Mouse (Mus musculus) monocyte, adult 2 months (primary cell): Measurements from ENCODE around the gene Repin1.

Experiments used
- DNase-seq, 2 experiments: peaks; one replicate each; pipeline ENCODE4 v3.0.0; 2022; ENCODE audit warnings: low spot score in 2 of 2, low read depth in 1 of 2

Gene Repin1

GRCm38 (mm10) chr6:48593158-48594042, at the start of gene Repin1, which contains the start of gene Gm44965:
TSS of gene Repin1 (plus strand) at chr6:48593883.
TSS of gene Gm44965 (plus strand) at chr6:48593941.
- peak; percentile 31 to 63 for DNase-seq

GRCm38 (mm10) chr6:48545251-48545650, 48.4 kb upstream of the Repin1 start:
- DNase-seq = no peak

GRCm38 (mm10) chr6:48546271-48546670, 47.4 kb upstream of the Repin1 start:
- no peak for DNase-seq

DNA sequence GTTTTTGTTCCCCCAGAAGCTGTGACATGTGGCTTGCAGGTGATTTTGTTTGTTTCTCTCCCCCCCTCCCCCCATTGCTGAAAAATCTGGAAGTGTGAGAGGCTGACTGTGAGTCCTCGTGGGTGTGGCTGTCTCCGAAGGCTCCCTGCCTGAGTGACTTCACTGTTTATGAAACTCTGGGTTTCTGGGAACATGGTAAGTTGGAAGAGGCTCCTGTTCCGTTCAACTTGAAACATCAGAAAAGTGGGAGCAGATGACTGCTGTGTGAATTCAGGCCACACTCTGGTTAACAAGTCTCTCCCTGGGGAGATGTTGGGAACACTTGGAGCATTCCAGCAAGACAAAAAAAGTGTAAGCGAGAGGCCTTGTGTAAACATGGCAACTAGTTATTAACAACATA, 46.8 kb upstream of the Repin1 start:
- no peak for DNase-seq

- DNase-seq = no peak
Observed at GRCm38 (mm10) chr6:48548314-48548713, 45.4 kb upstream of the Repin1 start.

DNA sequence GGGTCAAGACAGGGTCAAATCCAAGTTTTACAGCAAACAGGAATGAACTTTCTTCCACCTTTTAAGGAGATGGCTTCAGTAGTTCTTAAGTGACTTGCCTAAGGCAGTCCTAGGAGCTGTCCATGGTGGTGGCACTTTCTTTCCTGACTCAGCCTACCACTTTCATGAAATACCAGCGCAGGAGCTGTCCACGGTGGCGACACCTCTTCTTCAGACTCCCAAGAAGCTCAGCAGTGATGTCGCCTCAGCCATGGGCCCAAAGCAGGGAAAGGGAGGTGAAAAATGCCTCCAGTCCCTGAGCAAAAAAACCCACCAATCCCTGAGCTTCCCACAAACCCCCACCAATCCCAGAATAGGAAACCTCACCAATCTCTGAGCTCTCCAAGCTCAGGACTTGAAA, 40.8 kb upstream of the Repin1 start:
- DNase-seq = no peak

GRCm38 (mm10) chr6:48553819-48554218, 39.9 kb upstream of the Repin1 start:
- DNase-seq = no peak

- DNase-seq = peak; percentile 89 to 94
Observed at GRCm38 (mm10) chr6:48554280-48555103, 39.2 kb upstream of the Repin1 start, which contains the start of gene Lrrc61. TSS of gene Lrrc61 (plus strand) at chr6:48554796.

DNA sequence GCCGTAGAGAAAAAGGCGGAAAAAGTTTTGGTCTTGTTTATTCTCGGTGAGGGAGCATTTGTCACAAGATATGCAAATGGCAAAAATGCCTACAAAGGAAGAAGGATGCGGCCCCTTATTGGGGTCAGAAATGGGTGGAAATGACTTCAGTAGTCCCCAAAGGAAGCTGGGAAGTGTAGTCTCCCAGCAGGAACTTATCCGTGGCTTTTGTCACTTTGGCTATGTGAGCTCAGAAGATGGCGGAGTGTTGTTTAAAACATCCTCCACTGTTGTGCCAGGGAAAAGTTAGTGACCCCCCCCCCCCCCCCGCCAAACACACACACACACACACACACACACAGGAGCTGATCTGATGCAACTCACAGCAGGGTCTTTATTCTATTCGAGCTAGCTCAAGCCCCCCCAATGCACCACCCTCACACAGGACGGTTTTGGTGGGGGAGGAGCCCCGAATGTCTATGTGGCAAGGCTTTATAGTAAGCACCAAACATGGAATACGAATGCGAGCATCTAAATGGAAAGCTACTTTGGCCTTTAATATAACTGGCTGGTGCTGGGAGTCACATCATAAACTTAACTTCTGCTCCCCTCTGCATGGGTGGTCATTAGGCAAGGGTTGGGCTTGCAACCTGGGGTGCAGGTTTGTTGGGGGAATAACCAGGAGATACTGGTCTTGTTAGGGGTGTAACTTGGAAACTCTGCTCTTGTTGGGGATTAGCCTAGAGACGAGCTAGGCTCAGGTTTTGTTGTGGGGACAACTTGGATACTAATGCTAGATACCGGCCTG, 38.4 kb upstream of the Repin1 start:
- peak in 1 of 2 experiments; percentile 28 for DNase-seq

GRCm38 (mm10) chr6:48555956-48556355, 37.7 kb upstream of the Repin1 start:
- DNase-seq = no peak

DNA sequence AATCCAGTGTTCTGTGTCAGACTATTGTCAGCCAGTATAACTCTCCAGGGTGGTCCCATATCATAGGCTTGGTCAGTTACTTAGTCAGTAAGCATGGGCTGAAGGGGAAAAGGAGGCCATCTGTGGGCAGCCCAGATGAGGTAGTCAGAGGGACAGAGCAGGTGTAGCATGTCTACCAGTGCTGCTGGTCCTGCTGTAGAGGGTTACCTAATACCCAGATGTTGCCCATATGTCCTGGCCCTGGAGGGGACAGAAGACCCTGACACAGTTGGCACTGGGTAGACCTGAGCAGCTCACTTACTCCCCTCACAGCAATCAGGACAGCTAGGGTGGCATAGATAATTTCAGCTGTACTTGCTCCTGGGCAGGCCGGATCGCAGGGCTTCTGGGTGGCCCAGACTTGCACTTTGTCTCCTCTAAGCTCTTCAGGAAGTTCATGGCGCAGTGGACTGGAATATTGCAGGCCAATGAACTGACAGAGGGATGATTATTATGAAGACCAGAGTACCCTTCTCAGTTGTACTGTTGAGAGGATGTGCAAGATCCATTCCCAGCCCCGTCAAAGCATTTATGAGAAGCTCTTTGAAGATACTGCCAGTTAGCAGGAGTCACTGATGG, 27.9 kb upstream of the Repin1 start:
- DNase-seq = no peak

DNA sequence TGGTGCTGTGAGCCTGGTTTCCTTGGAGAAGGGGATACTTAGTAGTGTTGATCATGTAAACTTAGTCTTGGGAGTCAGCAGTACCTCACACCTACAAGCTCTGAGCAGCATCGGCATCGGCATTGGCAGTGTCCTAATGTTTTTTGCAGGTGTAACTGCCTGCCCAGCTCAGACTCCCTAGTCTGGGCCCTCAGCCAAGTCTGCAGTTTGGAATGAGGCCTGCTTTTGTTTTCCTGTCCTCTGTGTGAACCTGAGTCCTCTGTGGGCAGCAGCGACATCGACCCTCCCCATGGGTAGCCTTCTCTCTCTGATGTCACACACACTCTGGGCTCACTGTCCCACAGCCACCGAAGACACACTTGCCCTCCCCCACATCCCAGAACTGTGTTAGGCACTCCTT, 27.4 kb upstream of the Repin1 start:
- no peak for DNase-seq

DNA sequence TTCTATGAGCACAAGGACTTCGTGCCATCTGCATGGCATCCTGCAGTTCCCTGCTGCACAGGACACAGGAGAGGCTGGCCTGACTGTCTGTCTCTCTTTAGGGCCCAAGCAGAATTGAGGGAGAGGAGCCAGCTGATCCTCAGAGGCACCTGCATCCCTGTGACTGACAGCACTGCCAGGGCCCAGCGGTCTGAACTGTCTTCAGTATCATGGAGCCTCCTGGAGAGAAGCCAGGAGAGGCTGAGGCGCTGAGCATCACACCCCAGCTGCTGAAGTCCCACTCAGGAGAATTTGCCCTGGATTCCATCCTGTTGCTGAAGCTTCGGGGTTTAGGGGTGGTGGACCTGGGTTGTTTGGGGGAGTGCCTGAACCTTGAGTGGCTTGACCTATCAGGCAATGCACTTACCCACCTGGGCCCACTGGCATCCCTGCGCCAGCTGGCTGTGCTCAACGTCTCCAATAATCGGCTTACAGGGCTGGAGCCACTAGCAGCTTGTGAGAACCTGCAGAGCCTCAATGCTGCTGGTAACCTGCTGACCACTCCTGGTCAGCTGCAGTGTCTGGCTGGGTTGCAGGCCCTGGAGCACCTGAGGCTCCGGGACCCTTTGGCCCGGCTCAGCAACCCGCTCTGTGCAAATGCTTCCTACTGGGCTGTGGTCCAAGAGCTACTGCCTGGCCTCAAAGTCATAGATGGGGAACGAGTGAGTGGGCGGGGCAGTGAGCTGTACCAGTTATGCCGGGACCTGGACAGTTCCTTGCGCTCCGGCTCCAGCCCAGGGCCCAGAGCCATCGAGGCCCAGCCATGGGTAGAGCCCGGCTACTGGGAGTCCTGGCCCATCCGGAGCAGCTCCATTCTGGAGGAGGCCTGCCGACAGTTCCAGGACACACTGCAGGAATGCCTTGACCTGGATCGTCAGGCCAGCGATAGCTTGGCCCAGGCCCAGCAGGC, 25.4 kb upstream of the Repin1 start:
- DNase-seq = no peak

GRCm38 (mm10) chr6:48569065-48569807, 24.4 kb upstream of the Repin1 start:
- DNase-seq = no peak

DNA sequence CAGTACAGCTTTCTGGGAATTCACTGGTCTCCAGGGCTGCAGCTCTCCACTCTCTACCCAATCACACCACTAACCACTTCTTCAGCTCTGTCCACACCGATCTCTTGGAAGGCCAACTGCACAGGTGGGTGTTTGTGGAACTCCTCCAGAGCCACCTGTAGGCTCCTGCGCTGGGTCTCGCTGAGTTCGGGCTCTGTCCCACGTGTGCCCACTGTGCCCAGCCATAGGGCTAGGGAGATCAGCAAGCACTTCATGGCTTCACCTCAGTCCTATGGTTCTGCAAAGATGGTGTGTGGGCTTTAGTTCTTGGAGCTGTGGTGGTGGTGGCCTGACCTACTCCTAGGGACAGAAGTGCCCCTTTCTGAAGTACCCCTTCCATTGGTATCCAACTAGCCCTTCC, 21.7 kb upstream of the Repin1 start:
- no peak for DNase-seq

- no peak for DNase-seq
Observed at GRCm38 (mm10) chr6:48572572-48573061, 21.1 kb upstream of the Repin1 start, which contains the start of gene Rarres2. TSS of gene Rarres2 (minus strand) at chr6:48572789.

- no peak for DNase-seq
Observed at GRCm38 (mm10) chr6:48573280-48573679, 20.4 kb upstream of the Repin1 start.

GRCm38 (mm10) chr6:48573981-48574380, 19.7 kb upstream of the Repin1 start:
- no peak for DNase-seq

- DNase-seq = no peak
Observed at GRCm38 (mm10) chr6:48578736-48579135, 14.9 kb upstream of the Repin1 start.
